Comparison of ENCODE assay signal across 14 mouse cellular contexts in the genomic region with DNA sequence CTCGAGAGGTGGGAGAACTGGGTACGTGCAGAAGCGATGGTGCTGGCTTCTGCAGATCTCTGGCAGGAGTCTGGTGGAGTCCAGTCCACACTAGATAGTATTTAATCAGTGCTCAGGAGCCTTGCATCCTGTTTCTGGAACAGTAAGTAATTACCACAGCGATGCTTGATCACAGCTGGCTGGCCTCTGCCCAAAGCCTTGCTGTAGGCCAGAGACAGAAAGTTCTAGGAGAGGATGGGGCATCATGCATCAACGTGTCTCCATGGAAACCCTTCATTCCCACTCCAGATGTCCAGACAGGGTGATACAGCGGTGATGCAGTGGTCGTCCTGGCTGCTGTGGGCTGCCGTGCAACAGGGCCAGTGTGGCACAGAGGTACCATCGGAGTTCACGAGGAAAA. TPM values are rescaled to one million over a fixed set of nuclear protein-coding genes. Genes with fewer than 3 reads are reported as not detected.
DNase-seq lines count a peak whose midpoint lies in the region; ATAC-seq and TF ChIP-seq lines count a peak whose summit lies in the region.
"Had no signal": no experiment of that assay in that cellular context is flagged by ENCODE, and none has a peak within 500 bp of the region (broad histone marks: within the 10 kb centered on the region; RNA-seq: fewer than 3 reads in every experiment).

No protein-coding gene starts in this region.

- peak; percentile 51 for DNase-seq in gastrocnemius, postnatal 14 days
- no peak for DNase-seq in gastrocnemius, postnatal 10 days
- DNase-seq in liver, adult 2 months (ENCODE audit: extremely low read depth, low read depth, low spot score) = no peak
- DNase-seq in thymus, adult 2 months = no peak
- no peak for DNase-seq in thymus, postnatal 25 days
- no peak for DNase-seq in cerebellum, postnatal 36 days
- DNase-seq: cerebellum, adult 9-10 months had no signal

- no peak overlapping the region for H3K4me3 ChIP-seq in liver, adult 2 months (ENCODE audit: insufficient read depth, low read depth, low read length)
- no peak overlapping the region for H3K4me3 ChIP-seq in liver, embryonic 12.5 days
- no peak overlapping the region for H3K4me3 ChIP-seq in thymus, adult 2 months (ENCODE audit: control insufficient read depth, insufficient read depth, low read length)
- H3K4me3 ChIP-seq in stomach, embryonic 16.5 days (replicated peaks; ENCODE audit: low read length) = no peak overlapping the region
- H3K4me3 ChIP-seq: forebrain, embryonic 12.5 days; limb, embryonic 10.5 days; liver, embryonic 15.5 days; midbrain, embryonic 10.5 days had no signal

- H3K9ac ChIP-seq in liver, adult 2 months (ENCODE audit: low read depth, low read length) = no peak overlapping the region
- no peak overlapping the region for H3K9ac ChIP-seq in liver, embryonic 12.5 days
- H3K9ac ChIP-seq in stomach, embryonic 16.5 days (ENCODE audit: low read length) = no peak overlapping the region; the same call in 1 of the 2 replicates
- H3K9ac ChIP-seq: forebrain, embryonic 12.5 days; liver, embryonic 15.5 days had no signal

- WGBS in liver, adult 2 months = 74% methylated on average over 10 of the region's 10 CpGs
- WGBS in liver, embryonic 12.5 days (ENCODE audit: insufficient replicate concordance) = 79% methylated on average over 10 of the region's 10 CpGs
- WGBS in thymus, adult 2 months = 92% methylated on average over 10 of the region's 10 CpGs
- 81% methylated on average over 10 of the region's 10 CpGs for WGBS in stomach, embryonic 16.5 days

- H3K4me1 ChIP-seq in liver, adult 2 months (ENCODE audit: control insufficient read depth, insufficient read depth, low read length) = peaks cover 50% of the 10 kb centered on the region
- H3K4me1 ChIP-seq in liver, embryonic 12.5 days = peaks cover 48% of the 10 kb centered on the region
- H3K4me1 ChIP-seq in thymus, adult 2 months (replicated peaks; ENCODE audit: control insufficient read depth, insufficient read depth, low read length) = peaks cover 86% of the 10 kb centered on the region
- peaks cover 34% of the 10 kb centered on the region for H3K4me1 ChIP-seq in stomach, embryonic 16.5 days (ENCODE audit: control insufficient read depth, insufficient read depth, low read length)
- H3K4me1 ChIP-seq: forebrain, embryonic 12.5 days had no signal

- H3K9me3 ChIP-seq in liver, embryonic 12.5 days (replicated peaks) = no peaks in the 10 kb centered on the region
- H3K9me3 ChIP-seq in stomach, embryonic 16.5 days (replicated peaks; ENCODE audit: control insufficient read depth, low read length) = no peaks in the 10 kb centered on the region
- H3K9me3 ChIP-seq: forebrain, embryonic 12.5 days; limb, embryonic 10.5 days; liver, embryonic 15.5 days; midbrain, embryonic 10.5 days had no signal

- H3K36me3 ChIP-seq in liver, adult 2 months (ENCODE audit: control insufficient read depth, insufficient read depth, low read length) = no peaks in the 10 kb centered on the region
- H3K36me3 ChIP-seq in liver, embryonic 12.5 days = no peaks in the 10 kb centered on the region
- H3K36me3 ChIP-seq in thymus, adult 2 months (ENCODE audit: control insufficient read depth, insufficient read depth, low read length) = peaks cover 3% of the 10 kb centered on the region
- no peaks in the 10 kb centered on the region for H3K36me3 ChIP-seq in stomach, embryonic 16.5 days (ENCODE audit: control insufficient read depth, insufficient read depth, low read length)
- H3K36me3 ChIP-seq: forebrain, embryonic 12.5 days; limb, embryonic 10.5 days; liver, embryonic 15.5 days; midbrain, embryonic 10.5 days had no signal

- no peak for TF ChIP-seq CTCF in liver, adult 2 months (IDR thresholded peaks at IDR 0.05; ENCODE audit: low read depth, low read length)
- no peak for TF ChIP-seq CTCF in thymus, adult 2 months (IDR thresholded peaks at IDR 0.05; ENCODE audit: borderline replicate concordance, control insufficient read depth, extremely low read depth, insufficient read depth, low read length, poor library complexity)

- H3K4me2 ChIP-seq in liver, embryonic 12.5 days = no peak overlapping the region
- no peak overlapping the region for H3K4me2 ChIP-seq in stomach, embryonic 16.5 days (ENCODE audit: low read depth, low read length)
- H3K4me2 ChIP-seq: forebrain, embryonic 12.5 days; liver, embryonic 15.5 days had no signal

- peak overlapping the region; percentile 75 for H3K27ac ChIP-seq in liver, adult 2 months (replicated peaks; ENCODE audit: insufficient read depth, low read depth, low read length)
- no peak overlapping the region for H3K27ac ChIP-seq in liver, embryonic 12.5 days
- peak overlapping the region; percentile 39; the same call in 1 of the 2 replicates for H3K27ac ChIP-seq in thymus, adult 2 months (ENCODE audit: control insufficient read depth, insufficient read depth, low read length)
- peak overlapping the region; percentile 61; the same call in 1 of the 2 replicates for H3K27ac ChIP-seq in stomach, embryonic 16.5 days (ENCODE audit: low read length)
- H3K27ac ChIP-seq: forebrain, embryonic 12.5 days; midbrain, embryonic 10.5 days had no signal

- H3K79me2 ChIP-seq in liver, adult 2 months (ENCODE audit: control insufficient read depth, insufficient read depth, low read length) = peaks cover 66% of the 10 kb centered on the region; the same call in 1 of the 2 replicates

- intact Hi-C loops in gastrocnemius, postnatal 14 days (cut with DNase I; ENCODE audit: low total_unique reads) = no loop called here

- no peak for ATAC-seq in liver, embryonic 12.5 days
- ATAC-seq in stomach, embryonic 16.5 days (ENCODE audit: insufficient read depth, low FRiP score) = no peak

- TF ChIP-seq POLR2A in liver, adult 2 months (IDR thresholded peaks at IDR 0.05; ENCODE audit: extremely low read depth, insufficient read depth, low read length) = no peak
- no peak for TF ChIP-seq POLR2A in thymus, adult 2 months (IDR thresholded peaks at IDR 0.05; ENCODE audit: control insufficient read depth, extremely low read depth, insufficient read depth, low read length, poor library complexity)

- H3K27me3 ChIP-seq in liver, adult 2 months (ENCODE audit: control insufficient read depth, insufficient read depth, low read length) = no peaks in the 10 kb centered on the region
- no peaks in the 10 kb centered on the region for H3K27me3 ChIP-seq in liver, embryonic 12.5 days (replicated peaks)
- no peaks in the 10 kb centered on the region for H3K27me3 ChIP-seq in thymus, adult 2 months (ENCODE audit: control insufficient read depth, insufficient read depth, low read length)
- H3K27me3 ChIP-seq in stomach, embryonic 16.5 days (ENCODE audit: control insufficient read depth, insufficient read depth, low read length) = no peaks in the 10 kb centered on the region
- H3K27me3 ChIP-seq: liver, embryonic 15.5 days had no signal

RNA-seq across cellular contexts. Expression of a gene that starts 7.6 kb away (rescaled TPM):
- total RNA-seq in gastrocnemius, postnatal 14 days (2021) = 1 to 10 TPM; 9.4 to 9.5 TPM
- total RNA-seq in gastrocnemius, postnatal 10 days (2021) = 10 to 100 TPM in 1 of 2 experiments, 1 to 10 TPM in 1; 9.4 to 11.8 TPM
- 11.3 and 16.6 TPM in 2 replicates for total RNA-seq in liver, adult 2 months (2014; rRNA removed)
- 18.7 and 24.0 TPM in 2 replicates for polyA plus RNA-seq in liver, adult 2 months (2012; rRNA removed)
- polyA plus RNA-seq in liver, embryonic 12.5 days (2016; fragmentation: Nextera tagmentation; extraction: Ambion mirVana) = 4.1 and 5.2 TPM in 2 replicates
- 141 and 189 TPM in 2 replicates for polyA plus RNA-seq in thymus, adult 2 months (2012; rRNA removed)
- 12.3 and 13.8 TPM in 2 replicates for polyA plus RNA-seq in stomach, embryonic 16.5 days (2015; fragmentation: Nextera tagmentation; extraction: Ambion mirVana)

RNA-seq across cellular contexts. Expression of a gene that starts 43.7 kb away (rescaled TPM):
- total RNA-seq in gastrocnemius, postnatal 14 days (2021) = under 1 TPM; 0.09 to 0.10 TPM
- under 1 TPM; 0.42 to 0.70 TPM for total RNA-seq in gastrocnemius, postnatal 10 days (2021)
- 0.09 and 0.67 TPM in 2 replicates for total RNA-seq in liver, adult 2 months (2014; rRNA removed)
- polyA plus RNA-seq in liver, adult 2 months (2012; rRNA removed) = 0.62 and 1.2 TPM in 2 replicates
- 1.1 and 1.4 TPM in 2 replicates for polyA plus RNA-seq in liver, embryonic 12.5 days (2016; fragmentation: Nextera tagmentation; extraction: Ambion mirVana)
- 177 and 188 TPM in 2 replicates for polyA plus RNA-seq in thymus, adult 2 months (2012; rRNA removed)
- polyA plus RNA-seq in stomach, embryonic 16.5 days (2015; fragmentation: Nextera tagmentation; extraction: Ambion mirVana) = 0.45 and 0.70 TPM in 2 replicates
- polyA plus RNA-seq: heart, embryonic 14.5 days had no signal

Comparison
In these comparisons a context has a peak if more than half of its experiments do, and no peak if none do; other contexts are left out.
1. RNA of a gene that starts 43.7 kb away (polyA plus RNA-seq): 177 to 188 TPM in thymus, adult 2 months; 0.62 to 1.2 TPM in liver, adult 2 months, 1.1 to 1.4 TPM in liver, embryonic 12.5 days and 0.45 to 0.70 TPM in stomach, embryonic 16.5 days; every median in the first group is over 10 times any median in the second.